Mouse (Mus musculus) liver, adult (tissue): Measurements from ENCODE around the gene 4930558C23Rik.
A peak's percentile ranks its signal among the peaks of the same experiment; 100 is the strongest.

Experiments used
- GATA4 ChIP-seq: IDR thresholded peaks from 2 replicates; pipeline ENCODE4 v1.6.1; 2014; ENCODE audit warnings: mild to moderate bottlenecking, low read length; ENCODE audit not compliant: insufficient replicate concordance

The 4930558C23Rik gene

GRCm38 (mm10) chr3:95402741-95403140 is at the start of gene 4930558C23Rik:
TSS of gene 4930558C23Rik (minus strand) at chr3:95402841.
- no peak for TF ChIP-seq GATA4

GRCm38 (mm10) chr3:95450915-95451314 is 48.3 kb upstream of the 4930558C23Rik start:
- TF ChIP-seq GATA4 = no peak

- TF ChIP-seq GATA4 = no peak
These were observed 47.8 kb upstream of the 4930558C23Rik start for GRCm38 (mm10) chr3:95450408-95450807.

- TF ChIP-seq GATA4 = no peak
These were observed 42.7 kb upstream of the 4930558C23Rik start for GRCm38 (mm10) chr3:95445311-95445710.

- TF ChIP-seq GATA4 = no peak
These were observed 39.9 kb upstream of the 4930558C23Rik start for GRCm38 (mm10) chr3:95442406-95443117.

GRCm38 (mm10) chr3:95439670-95440069 is 37.0 kb upstream of the 4930558C23Rik start:
- TF ChIP-seq GATA4 = no peak

GRCm38 (mm10) chr3:95435561-95435960 is 32.9 kb upstream of the 4930558C23Rik start:
- TF ChIP-seq GATA4 = no peak

- no peak for TF ChIP-seq GATA4
These were observed 32.3 kb upstream of the 4930558C23Rik start for GRCm38 (mm10) chr3:95434983-95435370.

- TF ChIP-seq GATA4 = peak; percentile 78; the same call in 1 of the 2 replicates
These were observed 31.7 kb upstream of the 4930558C23Rik start, which contains the start of gene Arnt for GRCm38 (mm10) chr3:95434136-95434982. TSS of gene Arnt (plus strand) at chr3:95434388.

- no peak for TF ChIP-seq GATA4
These were observed 30.8 kb upstream of the 4930558C23Rik start for GRCm38 (mm10) chr3:95433301-95433915.

- TF ChIP-seq GATA4 = no peak
These were observed 15.2 kb upstream of the 4930558C23Rik start for GRCm38 (mm10) chr3:95417866-95418265.

- no peak for TF ChIP-seq GATA4
These were observed 9.6 kb upstream of the 4930558C23Rik start for GRCm38 (mm10) chr3:95412268-95412667.

GRCm38 (mm10) chr3:95408852-95409251 is 6.2 kb upstream of the 4930558C23Rik start:
- no peak for TF ChIP-seq GATA4

- no peak for TF ChIP-seq GATA4
These were observed 5.1 kb upstream of the 4930558C23Rik start for GRCm38 (mm10) chr3:95407728-95408127.

GRCm38 (mm10) chr3:95394385-95394784 is 8.3 kb downstream of the 4930558C23Rik start:
- no peak for TF ChIP-seq GATA4
